Comparison of ENCODE assay signal across 21 mouse cellular contexts in the genomic region with DNA sequence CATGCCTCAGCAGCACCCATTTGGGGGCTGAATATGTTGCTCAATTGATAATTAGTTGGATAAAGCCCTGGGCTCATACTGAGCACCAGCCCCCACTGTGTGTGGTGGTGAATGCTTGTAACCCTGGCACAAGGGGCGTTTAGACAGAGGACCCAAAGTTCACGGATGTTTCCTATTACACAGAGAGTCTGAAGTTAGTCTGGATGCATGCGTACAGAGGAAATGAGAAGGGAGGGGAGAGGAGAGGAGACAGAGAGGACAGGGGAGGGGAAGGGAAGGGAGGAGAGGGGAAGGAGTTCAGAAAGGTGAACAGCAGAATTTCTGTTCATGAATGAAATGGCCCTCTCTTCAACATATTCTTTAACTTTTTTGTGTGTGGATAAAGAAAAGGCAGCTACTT. TPM values are rescaled to one million over a fixed set of nuclear protein-coding genes. Genes with fewer than 3 reads are reported as not detected.
A peak's percentile ranks its signal among the peaks of the same experiment; 100 is the strongest.
DNase-seq lines count a peak whose midpoint lies in the region; ATAC-seq lines count a peak whose summit lies in the region.
"Had no signal": no experiment of that assay in that cellular context is flagged by ENCODE, and none has a peak within 500 bp of the region (broad histone marks: within the 10 kb centered on the region; RNA-seq: fewer than 3 reads in every experiment).

No protein-coding gene starts in this region.

- H3K4me3 ChIP-seq in kidney, embryonic 16.5 days (ENCODE audit: low read length): no peak overlapping the region
- H3K4me3 ChIP-seq in embryonic facial prominence, embryonic 10.5 days: no peak overlapping the region
- H3K4me3 ChIP-seq: embryonic facial prominence, embryonic 15.5 days; erythroblast, embryonic 14.5 days; forebrain, embryonic 10.5 days; forebrain, embryonic 15.5 days; heart, embryonic 12.5 days; hindbrain, embryonic 10.5 days; intestine, embryonic 15.5 days had no signal

- H3K4me2 ChIP-seq in kidney, embryonic 16.5 days (replicated peaks; ENCODE audit: low read depth, low read length): no peak overlapping the region
- H3K4me2 ChIP-seq: embryonic facial prominence, embryonic 15.5 days; forebrain, embryonic 15.5 days; heart, embryonic 12.5 days; hindbrain, embryonic 14.5 days; intestine, embryonic 15.5 days had no signal

- DNase-seq in kidney, postnatal 25 days: no peak
- no peak for DNase-seq in embryonic facial prominence, embryonic 10.5 days (ENCODE audit: low spot score)
- no peak for DNase-seq in c-Kit-positive CD71-positive TER-119-positive erythroid progenitor cells, embryonic 14.5 days (ENCODE audit: low spot score)
- DNase-seq in gastrocnemius, postnatal 4 days (ENCODE audit: low spot score in 2 of 2): no peak
- DNase-seq: adrenal gland, adult 2 months; adrenal gland, postnatal 36 days; cerebellum, adult 11 months; cerebellum, adult 8-10 months; cerebellum, postnatal 14 days had no signal

- ATAC-seq in kidney, embryonic 16.5 days (ENCODE audit: low FRiP score, low TSS enrichment): peak; percentile 69; the same call in 1 of the 2 replicates
- 0 out of 2 replicates have a peak, but pooled peaks have one; percentile 9 for ATAC-seq in common myeloid progenitor, adult 5-6 weeks (replicated peaks; ENCODE audit: low read depth, poor library complexity, severe bottlenecking)
- peak; percentile 7; the same call in 1 of the 2 replicates for ATAC-seq in granulocyte monocyte progenitor cell, adult 5-6 weeks (replicated peaks; ENCODE audit: poor library complexity, severe bottlenecking)
- ATAC-seq: activated CD4-positive, CD25-positive, alpha-beta regulatory T cell, adult 4 months; forebrain, embryonic 15.5 days; intestine, embryonic 15.5 days had no signal

- H3K27me3 ChIP-seq in kidney, embryonic 16.5 days (ENCODE audit: insufficient read depth, low read length): no peaks in the 10 kb centered on the region; the same call in 1 of the 2 replicates
- peaks cover 55% of the 10 kb centered on the region for H3K27me3 ChIP-seq in embryonic facial prominence, embryonic 10.5 days (replicated peaks; ENCODE audit: low read depth, poor library complexity, severe bottlenecking)
- H3K27me3 ChIP-seq: embryonic facial prominence, embryonic 15.5 days; forebrain, embryonic 15.5 days; intestine, embryonic 15.5 days had no signal

- H3K27ac ChIP-seq in kidney, embryonic 16.5 days (ENCODE audit: low read length): no peak overlapping the region
- peak overlapping the region; percentile 40; the same call in 1 of the 2 replicates for H3K27ac ChIP-seq in embryonic facial prominence, embryonic 10.5 days (replicated peaks)
- H3K27ac ChIP-seq: embryonic facial prominence, embryonic 15.5 days; forebrain, embryonic 10.5 days; forebrain, embryonic 15.5 days; hindbrain, embryonic 10.5 days; hindbrain, embryonic 14.5 days; intestine, embryonic 15.5 days had no signal

- H3K9ac ChIP-seq in kidney, embryonic 16.5 days (replicated peaks; ENCODE audit: low read length): no peak overlapping the region
- H3K9ac ChIP-seq: embryonic facial prominence, embryonic 15.5 days; forebrain, embryonic 15.5 days; heart, embryonic 12.5 days; hindbrain, embryonic 14.5 days; intestine, embryonic 15.5 days had no signal

- peaks cover 4% of the 10 kb centered on the region; the same call in 1 of the 2 replicates for H3K4me1 ChIP-seq in kidney, embryonic 16.5 days (ENCODE audit: insufficient read depth, low read length)
- H3K4me1 ChIP-seq in embryonic facial prominence, embryonic 10.5 days: peaks cover 48% of the 10 kb centered on the region
- H3K4me1 ChIP-seq: forebrain, embryonic 15.5 days had no signal

- 8% methylated on average over 3 of the region's 3 CpGs for WGBS in kidney, embryonic 16.5 days
- 19% methylated on average over 3 of the region's 3 CpGs for WGBS in embryonic facial prominence, embryonic 10.5 days

- no peaks in the 10 kb centered on the region for H3K9me3 ChIP-seq in kidney, embryonic 16.5 days (ENCODE audit: low read length)
- H3K9me3 ChIP-seq in embryonic facial prominence, embryonic 10.5 days: no peaks in the 10 kb centered on the region; the same call in 1 of the 2 replicates
- H3K9me3 ChIP-seq: embryonic facial prominence, embryonic 15.5 days; forebrain, embryonic 10.5 days; forebrain, embryonic 15.5 days; heart, embryonic 12.5 days; hindbrain, embryonic 10.5 days; intestine, embryonic 15.5 days had no signal

- no peaks in the 10 kb centered on the region for H3K36me3 ChIP-seq in kidney, embryonic 16.5 days (ENCODE audit: insufficient read depth, low read length)
- H3K36me3 ChIP-seq in embryonic facial prominence, embryonic 10.5 days (replicated peaks): no peaks in the 10 kb centered on the region
- H3K36me3 ChIP-seq: embryonic facial prominence, embryonic 15.5 days; forebrain, embryonic 10.5 days; forebrain, embryonic 15.5 days; heart, embryonic 12.5 days; hindbrain, embryonic 10.5 days; intestine, embryonic 15.5 days had no signal

RNA-seq across cellular contexts. Expression of a gene that starts 13.5 kb away (rescaled TPM):
- 13.3 and 18.0 TPM in 2 replicates for polyA plus RNA-seq in kidney, embryonic 16.5 days (2015; fragmentation: Nextera tagmentation; extraction: Ambion mirVana)
- 25.3 and 56.1 TPM in 2 replicates for total RNA-seq in common myeloid progenitor, adult 5-6 weeks (2017)
- 14.1 and 15.8 TPM in 2 replicates for polyA plus RNA-seq in embryonic facial prominence, embryonic 10.5 days (2016; fragmentation: Nextera tagmentation; extraction: Ambion mirVana)
- total RNA-seq in granulocyte monocyte progenitor cell, adult 5-6 weeks (2014; fragmentation: Nextera tagmentation): 19.6 and 27.4 TPM in 2 replicates
- 18.9 and 22.1 TPM in 2 replicates for total RNA-seq in granulocyte monocyte progenitor cell, adult 5-6 weeks (2017)
- total RNA-seq in gastrocnemius, postnatal 4 days (2021): 10 to 100 TPM; 13.3 to 16.4 TPM

Comparison
In these comparisons a context has a peak if more than half of its experiments do, and no peak if none do; other contexts are left out.
1. ATAC-seq: peak in every context shown above with its lines; median percentile 69 in kidney, embryonic 16.5 days; 9 in common myeloid progenitor, adult 5-6 weeks; 7 in granulocyte monocyte progenitor cell, adult 5-6 weeks.